Mouse (Mus musculus) olfactory bulb, adult 2 months (tissue): ENCODE data around the gene Gm28308. TPM values are rescaled to one million over a fixed set of nuclear protein-coding genes. Genes with fewer than 3 reads are reported as not detected.
A peak's percentile ranks its signal among the peaks of the same experiment; 100 is the strongest.

ENCODE experiments used
- H3K27ac ChIP-seq: fragments of 200-500 bp; 2 replicates; pipeline ENCODE4 v1.5.1; 2012; ENCODE audit warnings: low read depth, low read length; ENCODE audit not compliant: insufficient read depth
- H3K4me1 ChIP-seq: fragments of 200-500 bp; 2 replicates; pipeline ENCODE4 v1.6.1; 2012; ENCODE audit warnings: low read length; ENCODE audit not compliant: control insufficient read depth, insufficient read depth
- H3K4me3 ChIP-seq: fragments of 200-500 bp; 2 replicates; pipeline ENCODE4 v1.5.1; 2012; ENCODE audit warnings: mild to moderate bottlenecking, low read depth, low read length, moderate library complexity; ENCODE audit not compliant: insufficient read depth
- CTCF ChIP-seq: fragments of 200-500 bp; IDR thresholded peaks from 2 replicates; pipeline ENCODE4 v1.5.1; 2012; ENCODE audit warnings: low read depth, mild to moderate bottlenecking, low read length, moderate library complexity; ENCODE audit not compliant: insufficient read depth
- POLR2A ChIP-seq: fragments of 200-500 bp; IDR thresholded peaks from 2 replicates; pipeline ENCODE4 v1.6.1; 2012; ENCODE audit warnings: mild to moderate bottlenecking, low read depth, low read length, moderate library complexity; ENCODE audit not compliant: insufficient read depth
- WGBS: fragments of 180-500 bp; shearing (Covaris S2); methylation state at CpG from one replicate; pipeline ENCODE4 v1.1.7; 2018; 5-methylcytosine and 5-hydroxymethylcytosine counted together
- polyA plus RNA-seq: library from polyadenylated mRNA; stranded (reverse); fragments of >200 nt; gene quantifications from 2 replicates; pipeline ENCODE4 v1.2.4, GENCODE M21; 2012; ENCODE audit warnings: low replicate concordance; ENCODE audit not compliant: missing spikeins, insufficient read depth, insufficient read length

The Gm28308 gene
- polyA plus RNA-seq, 1 experiment: not detected

GRCm38 (mm10) chr6:52221993-52222685 lies 9.0 kb upstream of the Gm28308 start:
- no peak overlapping the region for H3K27ac ChIP-seq
- WGBS: 8% methylated on average over 21 of the region's 21 CpGs
- no peak for TF ChIP-seq CTCF
- TF ChIP-seq POLR2A: no peak
- no peak overlapping the region for H3K4me3 ChIP-seq
- H3K4me1 ChIP-seq: peaks cover 6% of the 10 kb centered on the region

- Histone ChIP-seq H3K4me3 (peak within 1 kb of the TSS; percentile 49), H3K27ac (no peak within 1 kb of the TSS), H3K4me1 (peaks cover 6% of the 10 kb centered on the region)
- peak; percentile 98 for TF ChIP-seq CTCF
- no peak for TF ChIP-seq POLR2A
- WGBS: 1% methylated on average over 46 of the region's 46 CpGs
These were observed 8.3 kb upstream of the Gm28308 start, which contains the start of gene Hoxa7 for GRCm38 (mm10) chr6:52221337-52221992. Gene Hoxa7, minus strand, starts transcription at chr6:52221854.

GRCm38 (mm10) chr6:52220865-52221310 lies 7.7 kb upstream of the Gm28308 start:
- no peak for TF ChIP-seq POLR2A
- no peak for TF ChIP-seq CTCF
- peaks cover 6% of the 10 kb centered on the region for H3K4me1 ChIP-seq
- 12% methylated on average over 12 of the region's 12 CpGs for WGBS
- H3K4me3 ChIP-seq: 0 out of 2 replicates have a peak overlapping the region, but pooled peaks have one; percentile 49
- H3K27ac ChIP-seq: no peak overlapping the region

GRCm38 (mm10) chr6:52220003-52220864 lies 7.1 kb upstream of the Gm28308 start:
- H3K27ac ChIP-seq: no peak overlapping the region
- TF ChIP-seq CTCF: no peak
- TF ChIP-seq POLR2A: no peak
- H3K4me3 ChIP-seq: no peak overlapping the region
- 23% methylated on average over 32 of the region's 32 CpGs for WGBS
- peaks cover 6% of the 10 kb centered on the region for H3K4me1 ChIP-seq

GRCm38 (mm10) chr6:52219234-52219942 lies 6.2 kb upstream of the Gm28308 start:
- H3K27ac ChIP-seq: no peak overlapping the region
- H3K4me3 ChIP-seq: no peak overlapping the region
- WGBS: 37% methylated on average over 9 of the region's 9 CpGs
- peaks cover 6% of the 10 kb centered on the region for H3K4me1 ChIP-seq
- TF ChIP-seq CTCF (no peak), POLR2A (no peak)

GRCm38 (mm10) chr6:52218643-52219215 lies 5.6 kb upstream of the Gm28308 start:
- H3K4me3 ChIP-seq: no peak overlapping the region
- 11% methylated on average over 14 of the region's 14 CpGs for WGBS
- TF ChIP-seq CTCF (no peak), POLR2A (no peak)
- H3K4me1 ChIP-seq: peaks cover 6% of the 10 kb centered on the region
- H3K27ac ChIP-seq: no peak overlapping the region

- H3K27ac ChIP-seq: no peak overlapping the region
- TF ChIP-seq POLR2A (no peak), CTCF (no peak)
- H3K4me1 ChIP-seq: peaks cover 6% of the 10 kb centered on the region
- WGBS: 7% methylated on average over 23 of the region's 23 CpGs
- no peak overlapping the region for H3K4me3 ChIP-seq
These were observed 4.9 kb upstream of the Gm28308 start for GRCm38 (mm10) chr6:52217895-52218642.
